19 mouse cellular contexts compared by ENCODE assay signal in genomic region chr11:118259580-118259979, GRCm38 (mm10).
"Had no signal": no experiment of that assay in that cellular context is flagged by ENCODE, and none has a peak within 500 bp of the region (broad histone marks: within the 10 kb centered on the region; RNA-seq: fewer than 3 reads in every experiment).

No protein-coding gene starts in this region.

- H3K4me1 ChIP-seq: liver, embryonic 13.5 days had no signal

- H3K4me3 ChIP-seq: limb, embryonic 10.5 days; limb, embryonic 13.5 days; liver, embryonic 13.5 days; megakaryocyte, embryonic 14.5 days; midbrain, embryonic 10.5 days; midbrain, embryonic 13.5 days; myocyte; neural tube, embryonic 13.5 days had no signal

- H3K27ac ChIP-seq: limb, embryonic 10.5 days; limb, embryonic 13.5 days; liver, embryonic 13.5 days; midbrain, embryonic 10.5 days; midbrain, embryonic 13.5 days; neural tube, embryonic 13.5 days had no signal

- H3K9ac ChIP-seq: limb, embryonic 13.5 days; liver, embryonic 13.5 days; liver, postnatal 0 days; lung, embryonic 14.5 days; midbrain, embryonic 13.5 days; neural tube, embryonic 13.5 days had no signal

- DNase-seq: kidney, adult 11 months; kidney, adult 8-10 months; kidney, postnatal 14 days; kidney, postnatal 4 days; layer of hippocampus, adult 9-11 months; liver; liver, embryonic 13.5 days; liver, postnatal 0 days; lung, embryonic 14.5 days; retina, postnatal 1 day had no signal

- H3K4me2 ChIP-seq: limb, embryonic 13.5 days; liver, embryonic 13.5 days; lung, embryonic 14.5 days; midbrain, embryonic 13.5 days; neural tube, embryonic 13.5 days had no signal

- H3K27me3 ChIP-seq: limb, embryonic 13.5 days; liver, embryonic 13.5 days; megakaryocyte, embryonic 14.5 days; midbrain, embryonic 13.5 days; neural tube, embryonic 13.5 days had no signal

- H3K9me3 ChIP-seq: limb, embryonic 10.5 days; limb, embryonic 13.5 days; liver, embryonic 13.5 days; megakaryocyte, embryonic 14.5 days; midbrain, embryonic 10.5 days; midbrain, embryonic 13.5 days; neural tube, embryonic 13.5 days had no signal

- ATAC-seq: liver, postnatal 0 days; lung, postnatal 0 days; midbrain, embryonic 13.5 days; midbrain, embryonic 16.5 days had no signal
